In the genomic region with DNA sequence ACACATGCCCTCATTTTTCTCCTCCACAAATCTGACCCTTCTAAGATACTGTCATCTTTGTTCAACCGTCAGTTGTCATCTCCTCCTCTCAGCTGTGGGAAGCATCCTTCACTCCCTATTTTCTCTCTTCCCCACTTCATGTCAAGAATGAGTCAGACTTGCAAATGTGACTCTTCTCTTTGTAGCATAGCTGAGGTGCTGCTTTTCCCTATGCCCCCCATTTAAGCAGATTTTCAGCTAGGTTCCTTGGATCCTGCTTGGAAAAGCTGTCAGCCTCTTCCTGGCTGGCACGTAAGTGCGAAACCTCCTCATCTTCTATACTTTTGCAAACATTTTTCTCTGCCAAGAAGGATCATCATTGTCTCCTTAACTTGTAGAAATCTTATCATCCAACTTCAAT, we compare ENCODE assay signal across 8 mouse cellular contexts.
"Had no signal": no experiment of that assay in that cellular context is flagged by ENCODE, and none has a peak within 500 bp of the region (broad histone marks: within the 10 kb centered on the region; RNA-seq: fewer than 3 reads in every experiment).

No protein-coding gene starts in this region.

- ATAC-seq: intestine, embryonic 15.5 days; midbrain, embryonic 16.5 days had no signal

- DNase-seq: kidney, adult 18-20 months; kidney, postnatal 14 days; layer of hippocampus, adult 9-11 months; layer of hippocampus, postnatal 36 days; lung, adult 18-20 months; retina, postnatal 1 day had no signal
